Mouse (Mus musculus) spleen, adult 2 months (tissue): ENCODE data around the gene Adat1.

Experiments
- CTCF ChIP-seq: fragments of 200-500 bp; IDR thresholded peaks from 2 replicates; pipeline ENCODE4 v1.5.1; 2011; ENCODE audit warnings: mild to moderate bottlenecking, inconsistent platforms; ENCODE audit not compliant: insufficient read depth, insufficient read length, insufficient replicate concordance; ENCODE audit errors: extremely low read depth
- POLR2A ChIP-seq: fragments of 200-500 bp; IDR thresholded peaks from 2 replicates; pipeline ENCODE4 v1.6.1; 2011; ENCODE audit warnings: low read depth, low read length, inconsistent platforms

GRCm38 (mm10) chr8:112005601-112006000 lies 13.5 kb upstream of the Adat1 start:
- TF ChIP-seq POLR2A: no peak
- no peak for TF ChIP-seq CTCF
